ENCODE assay signal across 8 mouse cellular contexts in the genomic region with DNA sequence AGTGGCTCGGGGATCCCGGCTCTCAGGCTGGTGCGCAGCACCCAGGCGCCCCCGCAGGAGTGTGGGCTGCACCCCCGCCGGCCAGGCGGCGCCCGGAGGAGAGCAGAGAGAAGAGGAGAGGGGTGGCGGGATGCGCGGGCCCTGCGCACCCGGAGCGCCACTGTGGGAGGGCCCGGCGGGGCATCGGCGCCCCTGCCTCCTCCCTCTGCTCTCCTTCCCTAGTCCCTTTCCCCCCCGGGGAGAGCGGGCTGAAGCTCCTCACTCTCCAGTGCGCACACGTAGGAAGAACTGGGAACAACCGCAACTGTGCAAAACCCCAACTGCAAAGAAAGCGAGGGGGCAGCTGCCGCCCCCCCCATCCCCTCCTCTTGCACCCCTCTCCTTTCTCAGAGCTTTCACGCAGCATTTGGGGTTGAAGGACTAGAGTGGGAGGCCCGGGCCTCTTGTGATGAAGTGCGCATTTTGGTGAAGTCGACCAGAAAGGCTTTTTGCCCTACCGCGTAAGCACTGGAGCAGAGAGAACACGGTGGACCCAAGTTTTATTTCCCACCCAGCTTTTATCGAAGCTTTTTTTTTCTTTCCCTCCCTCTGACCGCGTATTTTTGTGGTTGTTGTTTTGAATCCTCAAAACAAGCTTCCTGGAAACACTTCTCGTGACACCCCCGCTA. TPM values are rescaled to one million over a fixed set of nuclear protein-coding genes. Genes with fewer than 3 reads are reported as not detected.
DNase-seq lines count a peak whose midpoint lies in the region; ATAC-seq and TF ChIP-seq lines count a peak whose summit lies in the region.

No protein-coding gene starts in this region.

- peak overlapping the region; percentile 97 for H3K27ac ChIP-seq in heart, postnatal 0 days (ENCODE audit: low read depth)
- no peak overlapping the region for H3K27ac ChIP-seq in ES-E14 (ENCODE audit: insufficient read depth, low read depth, low read length, poor library complexity, severe bottlenecking)
- peak overlapping the region; percentile 98 for H3K27ac ChIP-seq in embryonic facial prominence, embryonic 13.5 days
- H3K27ac ChIP-seq in limb, embryonic 11.5 days (replicated peaks; ENCODE audit: low read depth, low read length) = peak overlapping the region; percentile 95

- peaks cover 29% of the 10 kb centered on the region for H3K4me1 ChIP-seq in heart, postnatal 0 days (ENCODE audit: control insufficient read depth, insufficient read depth)
- no peaks in the 10 kb centered on the region; a peak in 2 of 4 replicates for H3K4me1 ChIP-seq in ES-E14 (ENCODE audit: control insufficient read depth in 2 of 2, insufficient read depth in 2 of 2, low read length in 2 of 2, poor library complexity in 1 of 2)
- H3K4me1 ChIP-seq in embryonic facial prominence, embryonic 13.5 days = peaks cover 24% of the 10 kb centered on the region
- H3K4me1 ChIP-seq in limb, embryonic 11.5 days (ENCODE audit: control insufficient read depth, insufficient read depth, low read length) = no peaks in the 10 kb centered on the region

- no peak for TF ChIP-seq EP300 in heart, postnatal 0 days (IDR thresholded peaks at IDR 0.05; ENCODE audit: low read depth)

- ATAC-seq in heart, postnatal 0 days (ENCODE audit: insufficient read depth, low read depth) = peak; percentile 65
- peak; percentile 84 for ATAC-seq in embryonic facial prominence, embryonic 13.5 days (ENCODE audit: insufficient number of reproducible peaks, insufficient read depth, low FRiP score, low TSS enrichment, low read depth)
- peak; percentile 68 for ATAC-seq in limb, embryonic 11.5 days (ENCODE audit: insufficient number of reproducible peaks, low FRiP score, low TSS enrichment, low read depth)

- under 1% methylated on average over 29 of the region's 39 CpGs for WGBS in heart, postnatal 0 days
- WGBS in embryonic facial prominence, embryonic 13.5 days = under 1% methylated on average over 35 of the region's 39 CpGs
- WGBS in limb, embryonic 11.5 days = under 1% methylated on average over 24 of the region's 39 CpGs

- peak overlapping the region; percentile 82 for H3K9ac ChIP-seq in heart, postnatal 0 days (replicated peaks; ENCODE audit: low read depth, low read length)
- peak overlapping the region; percentile 65 for H3K9ac ChIP-seq in ES-E14 (ENCODE audit: insufficient read depth, low read depth, low read length, poor library complexity, severe bottlenecking)
- H3K9ac ChIP-seq in embryonic facial prominence, embryonic 13.5 days = peak overlapping the region; percentile 94
- H3K9ac ChIP-seq in limb, embryonic 11.5 days (ENCODE audit: low read length) = peak overlapping the region; percentile 79

- peak overlapping the region; percentile 70 for H3K4me2 ChIP-seq in heart, postnatal 0 days (ENCODE audit: low read depth, low read length)
- H3K4me2 ChIP-seq in embryonic facial prominence, embryonic 13.5 days = peak overlapping the region; percentile 76
- H3K4me2 ChIP-seq in limb, embryonic 11.5 days (ENCODE audit: low read depth, severe bottlenecking) = peak overlapping the region; percentile 75

- no peaks in the 10 kb centered on the region for H3K27me3 ChIP-seq in heart, postnatal 0 days (ENCODE audit: control insufficient read depth, insufficient read depth, low read length)
- no peaks in the 10 kb centered on the region for H3K27me3 ChIP-seq in embryonic facial prominence, embryonic 13.5 days
- no peaks in the 10 kb centered on the region for H3K27me3 ChIP-seq in limb, embryonic 11.5 days (ENCODE audit: control insufficient read depth, insufficient read depth, low read length)

- TF ChIP-seq CTCF in heart, postnatal 0 days (IDR thresholded peaks at IDR 0.05; ENCODE audit: low read depth) = no peak

- peak; percentile 53 for DNase-seq in heart, postnatal 0 days (ENCODE audit: low spot score)
- no peak for DNase-seq in heart, postnatal 14 days
- DNase-seq in ES-E14 (ENCODE audit: low read depth, low spot score) = peak; percentile 26
- DNase-seq in limb, embryonic 11.5 days (ENCODE audit: low spot score) = no peak
- peak; percentile 63 for DNase-seq in naive thymus-derived CD4-positive, alpha-beta T cell, adult 2 months (ENCODE audit: low read depth)
- no peak for DNase-seq in adrenal gland, postnatal 10 days
- DNase-seq in adrenal gland, adult 8-10 months = no peak

- in situ Hi-C loops in ES-E14 (cut with MboI; ENCODE audit: low sequenced_read_pairs in 2 of 2, unreplicated experiment in 2 of 2) = no loop called here

- intact Hi-C loops in heart, postnatal 14 days (cut with DNase I) = loop anchor here (1.0 to 5.0 kb wide), 6 partner anchors 51 to 334 kb away; partner anchors contain the start of gene Ift57

- no peaks in the 10 kb centered on the region for H3K9me3 ChIP-seq in heart, postnatal 0 days (replicated peaks; ENCODE audit: control insufficient read depth, low read length)
- no peaks in the 10 kb centered on the region for H3K9me3 ChIP-seq in ES-E14 (ENCODE audit: control insufficient read depth, insufficient read depth, low read depth, low read length)
- H3K9me3 ChIP-seq in embryonic facial prominence, embryonic 13.5 days = no peaks in the 10 kb centered on the region
- H3K9me3 ChIP-seq in limb, embryonic 11.5 days (ENCODE audit: control insufficient read depth, low read length) = no peaks in the 10 kb centered on the region

- H3K36me3 ChIP-seq in heart, postnatal 0 days (replicated peaks; ENCODE audit: control insufficient read depth, insufficient read depth, low read length) = no peaks in the 10 kb centered on the region
- no peaks in the 10 kb centered on the region for H3K36me3 ChIP-seq in ES-E14 (ENCODE audit: control insufficient read depth, insufficient read depth, low read length, poor library complexity, severe bottlenecking)
- H3K36me3 ChIP-seq in embryonic facial prominence, embryonic 13.5 days = no peaks in the 10 kb centered on the region
- H3K36me3 ChIP-seq in limb, embryonic 11.5 days (ENCODE audit: control insufficient read depth, insufficient read depth, low read length) = 0 out of 2 replicates have a peak, but pooled peaks cover 2% of the 10 kb centered on the region

- peak overlapping the region; percentile 88 for H3K4me3 ChIP-seq in heart, postnatal 0 days (ENCODE audit: low read depth, low read length)
- peak overlapping the region; percentile 78 for H3K4me3 ChIP-seq in ES-E14 (ENCODE audit: insufficient read depth in 1 of 2, low read depth in 1 of 2, low read length in 2 of 2, poor library complexity in 1 of 2, severe bottlenecking in 1 of 2)
- peak overlapping the region; percentile 86 for H3K4me3 ChIP-seq in embryonic facial prominence, embryonic 13.5 days
- peak overlapping the region; percentile 85 for H3K4me3 ChIP-seq in limb, embryonic 11.5 days (ENCODE audit: low read depth, low read length)

TF ChIP-seq in ES-E14, 5 proteins besides CTCF, POLR2A, EP300 and RAD21:
- TF ChIP-seq ZNF384 (IDR thresholded peaks at IDR 0.05; ENCODE audit: low read depth, low read length) (no peak), ZC3H11A (IDR thresholded peaks at IDR 0.05; ENCODE audit: borderline replicate concordance, low read depth, low read length) (no peak), HCFC1 (IDR thresholded peaks at IDR 0.05; ENCODE audit: borderline replicate concordance, insufficient read depth, low read length) (0 out of 2 replicates have a peak, but pooled peaks have one; percentile 14), CHD2 (IDR thresholded peaks at IDR 0.05; ENCODE audit: low read depth, low read length) (no peak), MAFK (IDR thresholded peaks at IDR 0.05; ENCODE audit: insufficient read depth, low read depth, low read length) (no peak)

RNA-seq across cellular contexts. Expression of gene Cd47, which starts 55.6 kb away (rescaled TPM):
- 32.9 and 50.7 TPM in 2 replicates for total RNA-seq in heart, postnatal 0 days (2014; rRNA removed; ENCODE audit: low replicate concordance)
- polyA plus RNA-seq in heart, postnatal 0 days (2015; fragmentation: Nextera tagmentation; extraction: Ambion mirVana) = 77.8 and 82.0 TPM in 2 replicates
- total RNA-seq in heart, postnatal 14 days (2021) = 10 to 100 TPM; 67.1 to 71.3 TPM
- 13.6 and 16.0 TPM in 2 replicates for total RNA-seq in ES-E14 (2012; rRNA removed)
- 70.1 and 83.0 TPM in 2 replicates for polyA plus RNA-seq in embryonic facial prominence, embryonic 13.5 days (2015; fragmentation: Nextera tagmentation; extraction: Ambion mirVana)
- polyA plus RNA-seq in limb, embryonic 11.5 days (2014; fragmentation: Nextera tagmentation; extraction: Ambion mirVana) = 30.9 and 32.7 TPM in 2 replicates
- 100 to 1,000 TPM; 123 to 129 TPM for total RNA-seq in adrenal gland, postnatal 10 days (2021)
- 100 to 1,000 TPM; 124 to 201 (median 165) TPM for total RNA-seq in adrenal gland, adult 8-10 months (2022)

Comparison
In these comparisons a context has a peak if more than half of its experiments do, and no peak if none do; other contexts are left out.
1. DNase-seq: peak in heart, postnatal 0 days (single experiment), ES-E14 (single experiment) and naive thymus-derived CD4-positive, alpha-beta T cell, adult 2 months (single experiment); none in heart, postnatal 14 days (0 of 2), limb, embryonic 11.5 days (single experiment), adrenal gland, postnatal 10 days (single experiment) and adrenal gland, adult 8-10 months (single experiment).
2. Peak in every context shown above with its lines, with median percentiles within 50 percentile points of each other: ATAC-seq, H3K4me2 ChIP-seq, H3K4me3 ChIP-seq and H3K9ac ChIP-seq.